Mouse (Mus musculus) limb, embryonic 12.5 days (tissue): Measurements from ENCODE around the gene Mrc2. TPM values are rescaled to one million over a fixed set of nuclear protein-coding genes. Genes with fewer than 3 reads are reported as not detected.

Source experiments
- ATAC-seq: fragments of 200-750 bp; cut with Nextera tagmentation; 2 replicates; pipeline ENCODE4 v1.8.0; 2017; ENCODE audit warnings: low read depth, moderate TSS enrichment; ENCODE audit not compliant: insufficient number of reproducible peaks, insufficient read depth, low FRiP score, low TSS enrichment
- H3K27ac ChIP-seq: fragments of 300-500 bp; sonication (generic); 2 replicates; pipeline ENCODE4 v1.5.1; 2016; ENCODE audit warnings: mild to moderate bottlenecking, moderate library complexity
- H3K27me3 ChIP-seq: fragments of 300-500 bp; sonication (generic); 2 replicates; pipeline ENCODE4 v1.6.1; 2016; ENCODE audit warnings: mild to moderate bottlenecking, moderate library complexity
- H3K36me3 ChIP-seq: fragments of 300-500 bp; sonication (generic); 2 replicates; pipeline ENCODE4 v1.6.1; 2016; ENCODE audit warnings: mild to moderate bottlenecking, moderate library complexity
- H3K4me1 ChIP-seq: fragments of 300-500 bp; sonication (generic); replicated peaks from 2 replicates; pipeline ENCODE4 v1.6.1; 2016
- H3K4me2 ChIP-seq: fragments of 300-500 bp; sonication (generic); 2 replicates; pipeline ENCODE4 v1.6.1; 2016; ENCODE audit warnings: mild to moderate bottlenecking, moderate library complexity
- H3K4me3 ChIP-seq: fragments of 300-500 bp; sonication (generic); replicated peaks from 2 replicates; pipeline ENCODE4 v1.5.1; 2016; ENCODE audit warnings: mild to moderate bottlenecking
- H3K9ac ChIP-seq: fragments of 300-500 bp; sonication (generic); replicated peaks from 2 replicates; pipeline ENCODE4 v1.6.1; 2016; ENCODE audit warnings: mild to moderate bottlenecking, moderate library complexity
- H3K9me3 ChIP-seq: fragments of 300-500 bp; sonication (generic); 2 replicates; pipeline ENCODE4 v1.6.1; 2016; ENCODE audit warnings: mild to moderate bottlenecking, moderate library complexity
- WGBS: fragments of 180-500 bp; shearing (Covaris S2); methylation state at CpG from one replicate; pipeline ENCODE4 v1.1.7; 2016; 5-methylcytosine and 5-hydroxymethylcytosine counted together
- polyA plus RNA-seq: library from polyadenylated mRNA; unstranded; fragments of >200 nt; fragmentation: Nextera tagmentation; extraction: Ambion mirVana; gene quantifications from 2 replicates; pipeline ENCODE4 v1.2.1, GENCODE M21; 2016

Mrc2 gene
- polyA plus RNA-seq, 1 experiment from 2014 or later, result 35.0 TPM

DNA sequence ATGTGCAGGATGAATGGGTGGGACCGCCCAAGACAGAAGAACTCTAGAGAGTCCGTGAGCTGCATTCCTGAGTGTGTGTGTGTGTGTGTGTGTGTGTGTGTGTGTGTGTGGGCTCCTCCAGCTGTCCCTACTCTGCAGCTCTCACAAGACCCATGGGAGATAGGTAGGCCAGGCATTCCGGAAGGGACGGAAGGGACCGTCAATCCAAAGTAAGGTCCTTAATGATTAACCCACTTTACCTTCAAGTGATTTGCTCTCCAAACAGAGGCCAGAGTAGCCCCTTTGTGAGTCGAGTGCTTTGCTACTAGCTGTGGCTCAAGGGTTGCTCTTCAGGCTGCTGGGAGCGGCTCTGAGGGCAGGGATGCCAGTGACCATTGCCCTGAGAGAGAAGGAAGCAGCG lies 59.7 kb downstream of the Mrc2 start:
- H3K9ac ChIP-seq, result no peak overlapping the region
- no peak overlapping the region for H3K4me2 ChIP-seq
- H3K4me1 ChIP-seq, result peaks cover 26% of the 10 kb centered on the region
- 78% methylated on average over 8 of the region's 8 CpGs for WGBS
- no peaks in the 10 kb centered on the region for H3K27me3 ChIP-seq
- H3K9me3 ChIP-seq, result no peaks in the 10 kb centered on the region
- no peak overlapping the region for H3K27ac ChIP-seq
- peaks cover 47% of the 10 kb centered on the region for H3K36me3 ChIP-seq
- H3K4me3 ChIP-seq, result no peak overlapping the region
- no peak for ATAC-seq

DNA sequence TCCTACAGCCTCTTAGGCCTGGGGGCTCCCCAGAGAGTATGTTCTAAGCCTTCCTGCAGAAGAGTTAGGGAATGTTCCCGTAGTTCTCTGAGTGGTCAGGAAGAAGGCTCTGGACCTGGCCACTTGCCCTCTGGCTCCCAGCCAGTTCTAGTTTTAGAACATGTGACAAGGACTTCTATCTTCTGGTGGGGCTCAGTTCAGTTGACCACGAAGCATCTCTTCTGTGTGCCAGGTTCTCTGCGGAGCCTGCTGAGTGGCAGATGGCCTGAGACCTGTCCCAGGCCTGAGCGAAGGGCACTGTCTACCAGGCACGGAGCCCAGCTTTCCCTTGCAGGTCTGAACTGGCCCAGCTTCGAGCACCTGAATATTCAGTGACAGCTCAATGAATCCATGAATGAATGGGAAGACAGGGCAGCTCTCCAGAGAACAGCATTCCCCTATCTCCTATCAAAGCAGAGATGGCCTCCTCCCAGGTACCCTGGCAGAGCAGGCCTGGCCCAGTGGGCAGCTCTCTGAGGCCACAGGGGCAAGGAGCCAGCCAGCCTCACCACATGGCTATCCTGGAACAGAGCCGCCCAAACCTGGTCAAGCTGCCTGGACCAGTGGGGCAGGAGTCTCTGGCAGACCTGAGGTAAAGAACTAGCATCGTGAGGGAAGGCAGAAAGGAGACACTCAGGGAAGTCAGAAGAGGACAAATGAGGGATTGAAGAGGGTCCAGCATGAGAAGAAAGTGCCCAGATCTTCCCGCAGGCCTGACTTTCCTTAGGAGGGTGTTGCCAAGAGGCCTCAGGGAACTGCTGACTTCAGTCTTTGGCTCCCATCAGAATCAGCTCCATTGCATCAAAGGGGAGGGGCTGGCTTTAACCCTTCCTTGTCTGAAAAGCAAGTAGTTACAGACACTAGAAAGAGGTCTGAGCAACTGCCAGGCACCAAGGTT lies 60.8 kb downstream of the Mrc2 start:
- ATAC-seq, result no peak
- Histone ChIP-seq H3K9ac (peak overlapping the region; percentile 19; the same call in 1 of the 2 replicates), H3K27me3 (no peaks in the 10 kb centered on the region), H3K4me3 (no peak overlapping the region), H3K36me3 (peaks cover 37% of the 10 kb centered on the region), H3K4me2 (no peak overlapping the region), H3K4me1 (peaks cover 26% of the 10 kb centered on the region), H3K9me3 (no peaks in the 10 kb centered on the region), H3K27ac (0 out of 2 replicates have a peak overlapping the region, but pooled peaks have one; percentile 25)
- WGBS, result 54% methylated on average over 9 of the region's 9 CpGs

DNA sequence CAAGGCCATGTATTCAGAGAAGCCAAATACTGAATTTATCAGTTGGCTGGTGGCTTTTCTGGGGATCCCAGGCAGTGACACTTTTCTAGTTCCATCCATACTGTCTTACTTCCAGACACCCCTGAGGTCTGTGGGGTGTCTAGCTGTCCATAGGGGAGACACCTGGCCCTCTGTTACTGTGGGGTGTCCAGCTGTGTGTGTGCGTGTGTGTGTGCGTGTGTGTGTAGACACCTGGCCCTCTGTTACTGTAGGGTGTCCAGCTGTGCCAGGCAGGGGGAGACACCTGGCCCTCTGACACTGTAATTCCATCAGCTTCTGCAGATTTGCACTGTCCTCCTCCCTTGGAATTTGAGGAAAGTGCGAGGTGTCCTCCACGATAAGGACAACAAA lies 61.4 kb downstream of the Mrc2 start:
- Histone ChIP-seq H3K9me3 (no peaks in the 10 kb centered on the region), H3K4me2 (no peak overlapping the region), H3K4me3 (no peak overlapping the region), H3K9ac (no peak overlapping the region), H3K4me1 (peaks cover 26% of the 10 kb centered on the region), H3K36me3 (peaks cover 30% of the 10 kb centered on the region), H3K27me3 (no peaks in the 10 kb centered on the region), H3K27ac (no peak overlapping the region)
- 92% methylated on average over 4 of the region's 4 CpGs for WGBS
- no peak for ATAC-seq

DNA sequence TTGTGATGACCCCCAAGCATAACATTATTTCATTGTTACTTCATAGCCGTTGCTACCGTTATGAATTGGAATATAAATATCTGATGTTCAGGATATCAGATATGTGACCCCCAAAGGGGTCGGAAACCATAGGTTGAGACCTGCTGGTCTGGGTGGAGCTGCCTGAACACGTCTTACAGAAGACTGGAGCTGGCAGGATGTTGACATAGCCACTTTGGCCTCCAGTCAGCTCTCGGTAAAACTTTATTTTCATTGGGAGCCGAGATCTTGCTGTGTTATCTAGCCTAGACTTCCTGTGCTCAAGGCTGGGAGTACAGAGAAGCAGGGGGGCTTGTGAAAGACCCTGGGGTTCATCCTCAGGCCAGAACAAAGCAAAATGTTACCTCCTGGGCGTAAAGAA lies 63.9 kb downstream of the Mrc2 start:
- WGBS, result 76% methylated on average over 7 of the region's 7 CpGs
- no peak overlapping the region for H3K4me3 ChIP-seq
- H3K4me2 ChIP-seq, result no peak overlapping the region
- H3K27ac ChIP-seq, result no peak overlapping the region
- H3K36me3 ChIP-seq, result peaks cover 8% of the 10 kb centered on the region; the same call in 1 of the 2 replicates
- H3K27me3 ChIP-seq, result no peaks in the 10 kb centered on the region
- no peaks in the 10 kb centered on the region for H3K9me3 ChIP-seq
- peaks cover 30% of the 10 kb centered on the region for H3K4me1 ChIP-seq
- ATAC-seq, result no peak
- H3K9ac ChIP-seq, result no peak overlapping the region

DNA sequence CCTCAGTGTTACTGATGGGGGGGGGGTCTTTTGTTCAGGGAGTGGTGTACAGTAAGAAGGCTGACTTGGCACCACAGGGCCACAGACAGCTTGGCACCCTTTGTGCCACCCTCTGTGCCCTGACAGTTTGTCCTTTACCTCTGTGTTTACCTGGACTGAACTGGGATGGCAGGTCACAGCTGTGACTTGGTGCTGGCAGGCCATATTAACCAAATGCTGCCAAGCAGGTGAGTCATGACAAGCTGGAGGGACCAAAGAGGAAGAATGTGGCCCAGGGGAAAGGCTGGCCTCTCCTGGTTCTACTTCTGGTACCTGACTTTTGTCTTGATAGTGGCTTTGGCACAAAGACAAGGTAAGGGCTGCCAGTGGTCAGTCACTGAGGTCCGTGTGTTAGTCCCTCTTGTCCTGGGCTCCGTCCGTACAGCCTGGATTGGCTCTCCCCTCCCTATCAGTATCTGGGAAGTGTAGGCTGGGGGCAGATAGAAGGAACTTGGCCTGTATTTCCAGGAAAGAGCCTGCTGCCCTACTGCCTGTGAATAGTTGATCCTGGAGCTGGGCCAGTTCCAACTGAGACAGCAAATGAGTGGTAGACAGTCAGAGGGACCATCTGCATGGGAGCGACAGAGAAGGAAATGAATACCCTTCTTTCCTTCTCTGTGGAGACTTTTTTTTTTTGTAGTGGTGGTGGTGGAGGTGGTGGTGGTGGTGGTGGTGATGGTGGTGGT lies 69.8 kb downstream of the Mrc2 start:
- no peak overlapping the region for H3K4me2 ChIP-seq
- H3K4me3 ChIP-seq, result no peak overlapping the region
- WGBS, result 80% methylated on average over 4 of the region's 4 CpGs
- H3K27me3 ChIP-seq, result peaks cover 8% of the 10 kb centered on the region; the same call in 1 of the 2 replicates
- H3K9me3 ChIP-seq, result no peaks in the 10 kb centered on the region
- no peak overlapping the region for H3K27ac ChIP-seq
- no peak overlapping the region for H3K9ac ChIP-seq
- H3K36me3 ChIP-seq, result no peaks in the 10 kb centered on the region
- H3K4me1 ChIP-seq, result peaks cover 24% of the 10 kb centered on the region
- no peak for ATAC-seq

DNA sequence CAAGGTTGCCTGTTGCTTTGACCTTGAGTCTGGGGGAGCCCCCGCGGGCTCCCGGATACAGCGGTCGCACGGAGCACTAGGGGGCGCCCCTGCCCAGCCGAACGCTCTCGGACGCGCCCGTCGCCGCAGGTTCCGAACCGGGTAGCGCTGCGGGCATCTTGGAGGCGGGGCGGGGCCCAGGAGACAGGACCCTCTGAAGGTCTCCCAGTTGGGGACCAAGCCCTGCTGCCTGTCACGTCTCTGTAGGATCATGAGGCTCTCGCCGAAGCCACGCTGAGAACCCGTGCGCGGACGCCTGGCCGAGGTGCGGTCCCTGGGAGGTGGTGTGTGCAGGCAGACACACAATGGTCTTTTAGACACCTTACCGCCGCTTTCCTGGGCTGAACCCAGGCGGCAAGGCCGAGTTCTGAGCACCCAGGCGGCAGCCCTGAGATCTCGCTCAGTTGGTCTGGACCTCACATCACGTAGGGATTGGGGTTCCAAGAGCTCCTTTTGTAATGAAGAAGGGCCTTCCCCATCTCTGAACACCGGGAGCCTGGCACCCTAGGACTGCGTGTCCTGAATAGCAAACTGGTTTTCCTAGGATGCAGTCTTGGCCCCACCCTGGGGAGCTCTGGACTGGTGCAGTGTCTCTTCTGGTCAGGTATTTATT lies 70.6 kb downstream of the Mrc2 start:
- WGBS, result 2% methylated on average over 40 of the region's 40 CpGs
- no peaks in the 10 kb centered on the region for H3K36me3 ChIP-seq
- peak; percentile 66 for ATAC-seq
- H3K9me3 ChIP-seq, result no peaks in the 10 kb centered on the region
- peak overlapping the region; percentile 77 for H3K4me2 ChIP-seq
- peaks cover 8% of the 10 kb centered on the region; the same call in 1 of the 2 replicates for H3K27me3 ChIP-seq
- peak overlapping the region; percentile 53 for H3K4me3 ChIP-seq
- peak overlapping the region; percentile 63 for H3K9ac ChIP-seq
- H3K27ac ChIP-seq, result no peak overlapping the region
- peaks cover 24% of the 10 kb centered on the region for H3K4me1 ChIP-seq

DNA sequence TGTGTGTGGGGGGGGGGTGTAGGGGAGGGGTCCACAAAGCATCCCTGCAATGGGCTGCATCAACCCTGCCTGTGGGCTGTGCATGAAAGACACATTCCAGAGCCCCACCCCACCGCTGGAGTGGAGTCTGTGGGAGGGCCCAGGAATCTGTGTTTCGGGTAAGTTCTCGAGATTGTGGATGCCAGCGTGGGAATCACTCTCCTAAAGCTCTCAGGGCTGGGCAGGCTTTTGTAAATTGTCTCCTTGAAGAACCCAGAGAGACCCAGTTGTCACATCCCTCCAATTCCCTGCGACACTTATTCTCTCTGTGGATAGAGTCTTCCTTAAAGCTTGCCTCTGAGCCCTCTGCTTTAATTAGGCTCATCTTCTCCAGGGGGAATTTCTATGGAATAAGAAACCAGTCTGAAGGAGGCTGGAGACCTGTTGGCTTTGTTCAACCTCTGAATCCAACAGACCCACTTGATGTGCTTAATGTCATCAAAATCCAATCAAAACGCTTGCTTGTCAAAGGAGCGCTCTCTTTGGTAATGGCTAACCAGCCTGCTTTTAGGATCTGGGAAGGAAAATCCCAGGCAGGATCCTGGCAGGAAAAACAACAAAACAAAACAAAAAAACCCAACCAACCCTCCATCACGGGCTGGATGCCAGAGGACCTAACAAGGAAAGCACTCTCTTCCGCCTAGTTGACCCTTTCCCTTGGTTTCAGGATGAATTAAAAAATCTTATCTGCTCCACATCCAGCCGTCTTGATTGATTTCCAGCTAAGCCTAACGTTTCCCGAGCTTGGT lies 71.3 kb downstream of the Mrc2 start:
- H3K27ac ChIP-seq, result no peak overlapping the region
- WGBS, result 43% methylated on average over 12 of the region's 12 CpGs

DNA sequence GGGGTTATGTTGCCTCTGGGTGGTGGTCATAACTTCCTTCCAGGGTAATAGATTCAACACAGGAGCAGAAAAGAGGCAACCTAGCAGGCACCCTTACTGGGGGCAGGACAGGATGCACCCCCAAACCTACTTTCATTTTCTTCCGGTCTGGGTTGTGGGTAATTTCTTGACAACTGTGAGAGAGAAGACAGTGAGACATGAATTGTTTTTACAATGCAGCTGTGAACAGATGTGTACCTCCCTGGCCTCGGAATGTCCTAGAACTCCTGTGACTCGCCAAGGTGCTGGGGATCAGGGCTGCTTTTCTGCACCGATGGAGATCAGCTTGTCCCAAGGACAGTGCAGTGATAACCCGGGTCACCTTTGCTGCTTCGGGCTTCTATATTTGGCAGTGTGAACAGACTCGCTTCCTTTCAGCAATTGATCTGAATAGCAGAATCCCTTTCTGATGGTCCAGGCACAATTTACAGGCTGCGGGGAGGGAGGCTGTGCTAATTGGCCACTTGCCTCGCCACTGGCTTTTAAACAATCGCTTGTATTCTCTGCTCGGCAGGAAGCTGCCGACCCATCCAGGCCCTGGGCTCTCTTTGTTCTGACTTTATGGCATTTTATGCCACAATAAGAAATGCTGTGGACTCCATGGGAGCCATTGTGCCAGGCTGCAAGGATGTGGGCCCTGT lies 72.1 kb downstream of the Mrc2 start:
- WGBS, result 21% methylated on average over 12 of the region's 12 CpGs
- Histone ChIP-seq H3K4me2 (no peak overlapping the region), H3K36me3 (no peaks in the 10 kb centered on the region), H3K4me1 (peaks cover 19% of the 10 kb centered on the region), H3K9ac (no peak overlapping the region), H3K4me3 (no peak overlapping the region), H3K27ac (no peak overlapping the region), H3K27me3 (peaks cover 8% of the 10 kb centered on the region; the same call in 1 of the 2 replicates), H3K9me3 (no peaks in the 10 kb centered on the region)
- no peak for ATAC-seq

More for the DNA sequence above, 71.3 kb downstream of the Mrc2 start:
- H3K9ac ChIP-seq, result peak overlapping the region; percentile 63; the same call in 1 of the 2 replicates
- H3K4me2 ChIP-seq, result peak overlapping the region; percentile 77
- peaks cover 8% of the 10 kb centered on the region; the same call in 1 of the 2 replicates for H3K27me3 ChIP-seq
- peak overlapping the region; percentile 53 for H3K4me3 ChIP-seq
- H3K36me3 ChIP-seq, result no peaks in the 10 kb centered on the region
- H3K9me3 ChIP-seq, result no peaks in the 10 kb centered on the region
- peaks cover 24% of the 10 kb centered on the region for H3K4me1 ChIP-seq
- 0 out of 2 replicates have a peak, but pooled peaks have one; percentile 9 for ATAC-seq

DNA sequence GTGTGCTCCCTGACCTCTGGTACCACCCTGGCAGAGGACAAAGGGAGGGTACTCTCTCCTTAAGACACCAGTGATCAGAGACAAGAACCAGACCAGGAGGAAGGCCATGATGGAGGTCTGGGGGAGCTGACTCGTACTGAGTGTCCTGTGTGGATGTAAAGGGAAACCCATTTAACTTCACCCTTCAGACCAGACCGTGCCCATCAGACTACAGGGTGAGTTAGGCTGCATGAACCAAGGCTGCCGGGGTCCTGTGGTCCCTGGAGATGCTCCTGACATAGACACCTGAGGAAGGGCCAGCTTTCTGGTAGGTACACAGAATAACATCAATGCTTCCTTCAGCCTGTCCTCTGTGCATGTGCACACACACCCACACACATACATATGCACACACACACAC lies 73.2 kb downstream of the Mrc2 start:
- Histone ChIP-seq H3K4me2 (no peak overlapping the region), H3K27ac (no peak overlapping the region), H3K27me3 (peaks cover 8% of the 10 kb centered on the region; the same call in 1 of the 2 replicates), H3K9me3 (no peaks in the 10 kb centered on the region), H3K4me3 (no peak overlapping the region), H3K36me3 (no peaks in the 10 kb centered on the region), H3K9ac (no peak overlapping the region), H3K4me1 (peaks cover 19% of the 10 kb centered on the region)
- no peak for ATAC-seq
- 75% methylated on average over 3 of the region's 3 CpGs for WGBS

DNA sequence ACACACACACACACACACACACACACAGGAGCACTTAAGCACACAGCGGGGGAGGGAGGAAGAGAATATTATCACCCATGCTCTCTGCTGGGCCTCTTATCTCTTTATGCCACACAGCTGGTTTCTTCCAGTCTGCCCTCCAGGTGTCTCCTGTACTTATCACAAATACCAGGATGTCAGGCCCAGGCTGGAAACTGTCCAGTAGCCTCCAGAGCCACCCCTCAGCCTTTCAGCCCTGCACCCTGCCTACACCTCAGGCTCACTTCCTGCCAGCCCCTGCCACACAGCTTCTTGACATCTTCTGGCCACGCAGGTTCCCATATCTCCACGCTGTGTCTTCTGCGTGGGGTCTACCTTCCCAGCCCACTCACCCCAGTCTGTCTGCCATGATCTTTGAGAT lies 73.6 kb downstream of the Mrc2 start:
- ATAC-seq, result no peak
- H3K4me3 ChIP-seq, result no peak overlapping the region
- peaks cover 19% of the 10 kb centered on the region for H3K4me1 ChIP-seq
- no peaks in the 10 kb centered on the region for H3K9me3 ChIP-seq
- 0 out of 2 replicates have a peak overlapping the region, but pooled peaks have one; percentile 31 for H3K27ac ChIP-seq
- 88% methylated on average over 4 of the region's 4 CpGs for WGBS
- peaks cover 8% of the 10 kb centered on the region; the same call in 1 of the 2 replicates for H3K27me3 ChIP-seq
- no peak overlapping the region for H3K4me2 ChIP-seq
- no peaks in the 10 kb centered on the region for H3K36me3 ChIP-seq
- H3K9ac ChIP-seq, result no peak overlapping the region
